Mouse (Mus musculus) cerebellum, adult 11-12 months (tissue): ENCODE data around the gene Fcrl5.
"Not testable (repeated sequence)": the region's sequence is repeated elsewhere in the genome, so short reads cannot be mapped to it uniquely, and the experiment has no call there.

Experiments used
- DNase-seq: peaks from one replicate; pipeline ENCODE4 v3.0.0; 2022

Fcrl5 gene

DNA sequence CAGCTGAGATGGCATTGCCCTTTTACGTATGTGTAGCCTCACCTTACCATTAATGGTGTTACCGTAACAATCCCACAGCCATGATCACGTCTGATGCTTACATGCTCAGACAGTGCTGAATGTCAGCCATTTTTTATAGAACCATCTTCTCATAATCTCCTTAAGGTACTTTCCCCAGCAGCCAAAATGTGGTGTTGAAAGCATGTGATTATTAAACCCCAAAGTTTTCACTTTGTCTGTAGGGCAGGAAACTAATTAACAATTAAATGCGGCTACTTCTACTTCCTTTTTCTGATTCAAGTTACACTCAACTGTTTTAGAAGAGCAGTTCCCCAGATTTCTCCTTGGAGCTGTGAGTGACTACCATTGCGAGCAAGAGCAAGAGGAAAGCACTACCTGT lies at the start of gene Fcrl5:
Fcrl5 (plus strand) TSS at position 295 of the 400 bp plus-strand sequence.
- no peak for DNase-seq

- DNase-seq, result no peak
Observed at GRCm38 (mm10) chr3:87390935-87391334, 44.6 kb upstream of the Fcrl5 start.

- no peak for DNase-seq
Observed at GRCm38 (mm10) chr3:87398809-87399208, 36.8 kb upstream of the Fcrl5 start.

GRCm38 (mm10) chr3:87399906-87400305 lies 35.7 kb upstream of the Fcrl5 start:
- no peak for DNase-seq

GRCm38 (mm10) chr3:87401321-87401720 lies 34.3 kb upstream of the Fcrl5 start:
- DNase-seq, result no peak

- DNase-seq, result no peak
Observed at GRCm38 (mm10) chr3:87408171-87408570, 27.4 kb upstream of the Fcrl5 start.

- no peak for DNase-seq
Observed at GRCm38 (mm10) chr3:87409196-87409935, 26.2 kb upstream of the Fcrl5 start.

GRCm38 (mm10) chr3:87410605-87411004 lies 25.0 kb upstream of the Fcrl5 start:
- no peak for DNase-seq

DNA sequence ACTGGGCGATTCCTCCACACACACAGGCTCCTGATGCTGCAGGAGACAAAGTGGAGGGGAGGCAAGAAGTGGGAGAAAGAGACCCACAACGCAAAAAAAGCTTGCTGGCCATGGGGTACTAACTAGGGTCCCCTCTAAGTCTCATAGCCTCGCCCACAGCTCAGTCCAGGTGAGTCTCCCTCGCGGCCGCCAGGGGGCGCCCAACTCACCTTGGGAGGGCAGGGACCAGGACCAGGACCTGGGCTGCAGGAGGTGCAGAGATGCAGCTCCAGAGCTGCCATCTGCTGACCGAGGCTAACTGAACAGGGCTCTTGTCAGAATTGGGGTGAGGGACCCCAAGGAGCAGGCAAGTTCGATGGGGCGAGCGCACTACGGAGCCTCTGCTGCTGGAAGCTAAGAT lies 24.4 kb upstream of the Fcrl5 start:
- DNase-seq, result peak; percentile 22

DNA sequence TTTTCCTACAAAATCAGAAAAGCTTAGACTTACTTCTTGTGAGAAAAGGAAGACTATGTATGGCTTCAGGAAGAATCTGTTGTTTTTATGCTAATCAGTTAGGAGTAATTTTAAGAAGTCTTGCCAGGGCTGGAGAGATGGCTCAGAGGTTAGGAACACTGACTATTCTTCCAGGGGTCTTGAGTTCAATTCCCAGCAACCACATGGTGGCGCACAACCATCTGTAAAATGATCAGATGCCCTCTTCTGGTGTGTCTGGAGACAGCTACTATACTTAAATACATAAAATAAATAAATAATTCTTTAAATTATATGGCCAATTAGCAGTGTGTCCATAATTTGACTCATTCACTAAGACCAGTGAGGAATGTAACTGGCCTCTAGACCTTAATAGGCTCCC lies 14.9 kb upstream of the Fcrl5 start:
- no peak for DNase-seq

GRCm38 (mm10) chr3:87422386-87422910 lies 13.1 kb upstream of the Fcrl5 start:
- peak; percentile 12 for DNase-seq

DNA sequence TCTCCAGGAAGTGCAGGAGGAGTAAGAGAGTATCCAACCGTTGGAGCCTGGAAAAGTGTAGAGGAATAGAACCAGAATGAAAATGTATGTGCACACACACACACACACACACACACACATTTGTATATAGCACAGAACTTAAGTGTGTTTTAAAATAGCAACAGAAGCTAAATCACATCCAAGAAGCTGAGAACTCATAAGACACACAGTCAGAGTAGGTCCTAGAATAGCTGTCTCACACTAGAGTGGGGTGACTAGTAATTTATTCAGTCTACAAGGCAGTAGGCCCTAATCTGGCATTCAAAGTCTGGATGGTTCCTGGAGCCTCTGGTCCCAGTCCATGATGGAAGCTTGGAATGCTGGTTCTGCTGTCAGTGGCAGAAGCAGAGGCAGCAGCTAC lies 5.0 kb downstream of the Fcrl5 start:
- no peak for DNase-seq

DNA sequence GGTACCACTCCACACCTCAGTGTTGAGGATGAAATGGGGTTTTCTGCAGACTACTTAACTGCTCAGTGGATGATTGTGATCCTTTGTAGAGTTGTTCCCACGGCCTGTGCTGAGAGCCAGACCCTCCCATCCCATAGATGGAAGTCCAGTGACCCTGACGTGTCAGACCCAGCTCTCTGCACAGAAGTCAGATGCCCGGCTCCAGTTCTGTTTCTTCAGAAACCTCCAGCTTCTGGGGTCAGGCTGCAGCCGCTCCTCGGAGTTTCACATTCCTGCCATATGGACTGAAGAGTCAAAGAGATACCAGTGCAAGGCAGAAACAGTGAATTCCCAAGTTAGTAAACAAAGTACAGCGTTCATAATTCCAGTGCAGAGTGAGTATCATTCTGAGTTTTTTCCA lies 8.4 kb downstream of the Fcrl5 start:
- no peak for DNase-seq

DNA sequence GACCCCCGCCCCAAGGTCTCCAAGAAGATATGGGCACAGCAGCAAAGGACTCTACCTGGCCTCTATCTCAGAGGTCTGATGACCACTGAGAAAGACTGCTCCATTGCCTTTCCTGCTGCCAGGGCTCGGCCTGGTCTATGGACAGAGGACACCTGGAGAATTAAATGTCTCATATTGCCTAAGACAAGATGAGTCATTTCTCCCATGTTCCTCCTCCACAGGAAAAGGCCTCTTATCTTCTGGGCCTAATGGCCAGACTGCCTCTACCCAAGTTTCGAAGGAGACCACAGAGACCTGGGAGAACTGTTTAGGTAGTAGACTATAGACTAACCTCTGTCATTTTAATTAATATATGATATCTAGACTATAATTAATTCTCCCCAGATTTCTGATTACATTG lies 29.9 kb downstream of the Fcrl5 start:
- DNase-seq, result no peak

- DNase-seq, result no peak
Observed at GRCm38 (mm10) chr3:87467011-87467410, 31.4 kb downstream of the Fcrl5 start.

- DNase-seq, result no peak
Observed at GRCm38 (mm10) chr3:87467416-87467815, 31.8 kb downstream of the Fcrl5 start.

DNA sequence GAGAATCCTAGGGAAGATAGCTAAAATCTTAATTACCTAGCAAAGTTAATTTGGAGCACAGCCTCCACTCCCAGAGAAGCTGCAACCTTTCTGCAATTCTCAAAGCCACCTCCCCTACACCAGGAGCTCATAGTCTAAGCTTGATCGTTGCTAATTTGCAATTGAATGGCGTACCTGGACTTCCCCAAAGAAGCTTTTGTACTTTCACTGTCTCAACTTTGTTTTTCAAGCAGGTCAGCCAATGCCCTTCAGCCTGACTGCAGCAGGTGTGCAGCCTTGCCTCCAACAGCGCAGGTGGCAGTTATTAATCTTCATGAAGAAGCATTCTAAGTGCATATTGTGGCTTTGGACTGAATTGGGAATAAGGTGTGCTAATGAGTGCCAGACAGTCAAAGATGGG lies 42.4 kb downstream of the Fcrl5 start:
- DNase-seq, result not testable (repeated sequence)

DNA sequence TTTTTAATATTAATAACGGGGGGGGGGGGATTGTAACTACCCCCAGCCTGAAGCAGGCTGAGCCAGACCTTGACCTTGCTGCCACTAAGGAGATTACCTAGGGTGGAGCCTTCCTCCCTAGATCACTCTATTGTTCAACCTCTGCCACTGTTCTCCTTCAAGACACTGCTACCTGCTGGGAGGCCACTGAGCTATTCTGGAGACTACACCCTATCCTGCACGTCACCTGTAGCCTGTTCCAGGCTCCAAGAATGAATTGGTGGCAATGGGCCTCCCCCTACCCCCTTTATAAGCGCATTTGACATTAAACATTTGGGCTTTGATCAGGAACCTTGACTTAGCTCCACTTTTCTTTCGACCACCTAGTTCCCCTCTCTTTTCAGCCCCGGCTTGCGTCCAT lies 43.0 kb downstream of the Fcrl5 start:
- not testable (repeated sequence) for DNase-seq

DNA sequence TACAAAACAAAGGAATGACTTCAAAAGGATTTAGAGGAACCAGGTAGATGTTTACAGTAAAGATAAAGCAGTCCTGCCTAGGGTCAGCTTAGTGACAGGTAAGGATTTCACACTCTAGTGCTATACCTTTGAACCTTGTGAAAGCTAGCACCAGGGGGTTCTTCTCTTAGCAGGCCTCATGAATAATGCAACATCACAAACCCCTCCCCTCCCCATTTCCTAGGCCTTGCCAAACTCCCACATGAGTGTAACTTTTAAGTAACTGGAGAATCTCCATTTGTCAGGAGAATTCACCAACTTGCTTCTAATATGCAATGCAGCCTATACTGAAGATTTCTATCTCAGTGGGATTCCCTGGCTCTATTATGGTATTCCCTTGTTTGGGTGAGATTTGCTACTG lies 43.7 kb downstream of the Fcrl5 start:
- DNase-seq, result not testable (repeated sequence)

- no peak for DNase-seq
Observed at GRCm38 (mm10) chr3:87487392-87487791, 51.8 kb downstream of the Fcrl5 start.

GRCm38 (mm10) chr3:87487911-87488310 lies 52.3 kb downstream of the Fcrl5 start:
- no peak for DNase-seq

GRCm38 (mm10) chr3:87498266-87498665 lies 62.7 kb downstream of the Fcrl5 start:
- no peak for DNase-seq

DNA sequence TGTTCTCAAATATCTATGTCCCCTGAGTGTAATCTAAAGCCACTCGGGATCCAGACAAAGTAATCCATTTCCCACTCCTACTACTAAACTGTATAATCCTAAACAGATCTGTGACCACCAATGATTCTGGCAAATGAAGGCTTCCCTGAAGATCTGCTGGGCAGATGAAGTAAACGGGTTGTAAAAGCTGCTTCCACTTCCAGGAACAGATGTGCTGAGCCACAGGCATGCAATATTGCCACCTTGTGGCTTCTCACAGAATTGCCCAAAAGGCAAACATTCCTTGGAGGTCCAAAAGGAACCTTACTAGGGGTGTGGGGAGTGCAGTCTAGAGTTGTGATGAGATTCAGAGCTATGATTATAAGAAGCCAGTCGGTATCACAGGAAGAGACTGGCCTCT lies 63.5 kb downstream of the Fcrl5 start:
- peak; percentile 23 for DNase-seq

DNA sequence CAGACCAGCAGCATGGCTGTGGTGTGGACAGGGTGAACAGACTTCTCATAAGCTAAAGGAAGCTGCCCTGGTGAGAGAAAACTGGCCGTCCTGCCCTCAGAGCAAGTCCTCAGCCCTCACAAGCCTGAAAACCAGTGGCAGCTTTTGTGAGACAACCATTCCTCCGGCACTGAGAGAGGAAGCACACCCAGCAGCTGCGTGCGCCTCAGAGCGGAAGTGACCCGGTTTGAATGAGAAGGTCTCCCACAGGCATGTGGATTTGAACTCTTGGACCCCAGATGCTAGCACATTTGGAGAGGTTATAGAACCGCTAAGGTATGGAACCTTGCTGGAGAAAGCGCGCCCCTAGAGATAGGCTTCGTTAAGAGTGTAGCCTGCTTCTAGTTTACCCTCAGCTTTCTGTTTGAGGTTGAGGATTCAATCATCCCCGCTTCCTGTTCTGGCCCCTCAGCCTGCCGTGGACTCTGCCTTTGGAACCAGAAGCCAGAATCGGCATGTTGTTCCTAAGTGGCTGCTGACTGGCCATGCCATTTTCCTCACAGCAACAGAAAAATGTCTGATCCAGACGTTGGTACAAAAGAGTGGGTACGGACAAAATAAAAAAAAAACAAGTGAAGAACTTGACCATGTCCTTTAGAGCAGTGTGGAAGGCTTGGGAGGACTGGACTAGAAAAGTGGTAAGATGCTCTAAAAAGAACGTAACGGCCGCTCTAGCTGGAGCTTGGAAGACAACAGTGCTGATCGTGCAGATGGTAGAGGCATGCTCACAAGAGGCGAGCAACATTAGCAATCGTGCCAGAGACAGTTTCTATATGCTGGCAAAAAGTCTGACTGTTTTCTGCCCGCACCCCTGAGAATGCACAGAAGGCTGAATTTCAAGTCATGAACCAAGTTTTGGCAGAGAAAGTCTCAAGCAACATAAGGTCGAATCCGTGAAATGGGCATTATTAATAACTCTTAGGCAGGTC lies 64.8 kb downstream of the Fcrl5 start:
- no peak for DNase-seq
